Mouse (Mus musculus): ENCODE measurements at regions not wholly inside any gene's neighbourhood (a gene's known extent, or its start where the extent isn't known, plus 50 kb on each side); places are given as distances from the start of the nearest gene placed in this dataset.
"Not testable (repeated sequence)": the region's sequence is repeated elsewhere in the genome, so short reads cannot be mapped to it uniquely, and the experiment has no call there.

DNA sequence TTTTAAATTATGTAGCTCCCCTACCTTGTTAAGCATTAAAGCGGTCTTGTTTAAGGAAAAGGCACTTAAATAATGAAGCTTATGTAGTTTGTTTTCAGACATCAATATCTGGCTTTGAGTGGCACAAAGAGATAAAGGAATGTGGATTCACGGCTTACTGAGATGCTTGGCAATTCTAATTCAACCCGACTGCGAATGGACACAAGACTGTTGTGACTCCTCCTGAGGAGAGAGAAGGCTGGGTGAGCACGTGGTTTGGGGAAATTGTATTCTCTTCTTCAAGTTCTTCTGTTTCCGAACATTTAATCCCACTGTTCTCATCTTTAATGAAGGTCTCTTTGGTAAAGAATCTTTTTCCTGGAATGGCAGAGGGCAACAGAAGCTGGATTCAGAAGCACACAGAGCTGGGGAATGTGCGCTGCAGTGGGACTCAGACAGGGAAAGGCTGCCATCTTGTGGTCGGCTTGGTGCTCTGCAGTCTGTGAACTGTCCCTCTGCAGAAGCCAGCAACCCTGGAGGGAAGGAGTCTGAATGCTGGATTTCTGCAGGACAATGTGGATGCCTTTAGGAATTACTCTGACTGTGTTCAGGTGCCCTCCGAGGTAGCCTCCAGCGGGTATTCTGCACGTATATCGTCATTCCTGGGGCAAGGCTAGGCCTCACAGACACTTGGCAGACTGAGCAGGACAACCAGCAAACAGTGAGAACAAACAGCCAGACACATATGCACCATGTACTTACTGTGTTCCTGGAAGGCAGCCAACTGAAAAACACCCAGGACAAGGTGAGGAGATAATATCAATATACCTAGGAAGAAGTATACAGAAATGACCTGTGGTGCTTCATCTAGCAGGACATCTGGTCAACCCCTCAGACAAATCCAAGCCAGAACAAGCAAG, 54.0 kb upstream of the Pax1 start:
- peak; percentile 10 for DNase-seq (ENCODE audit: low read depth, low spot score)

DNA sequence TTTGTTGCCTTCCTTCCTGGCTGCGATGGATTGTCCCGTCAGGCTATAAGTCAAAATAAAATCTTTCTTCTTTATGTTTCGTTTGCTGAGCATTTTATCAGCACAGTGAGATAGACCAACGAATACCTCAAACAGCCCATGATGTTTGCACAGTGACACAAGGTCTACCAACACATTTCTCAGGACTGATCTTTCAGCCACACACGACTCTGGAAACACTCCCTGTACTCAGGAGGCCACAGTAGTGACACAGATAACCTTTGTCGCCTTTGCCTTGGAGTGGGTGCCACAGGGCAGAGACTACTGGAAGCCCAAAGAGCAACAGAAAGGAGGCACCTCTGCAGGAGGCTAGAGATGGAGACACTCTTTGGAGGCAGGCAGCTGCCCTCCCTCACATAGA, 55.0 kb upstream of the Pax1 start:
- DNase-seq (ENCODE audit: low read depth, low spot score): no peak

DNA sequence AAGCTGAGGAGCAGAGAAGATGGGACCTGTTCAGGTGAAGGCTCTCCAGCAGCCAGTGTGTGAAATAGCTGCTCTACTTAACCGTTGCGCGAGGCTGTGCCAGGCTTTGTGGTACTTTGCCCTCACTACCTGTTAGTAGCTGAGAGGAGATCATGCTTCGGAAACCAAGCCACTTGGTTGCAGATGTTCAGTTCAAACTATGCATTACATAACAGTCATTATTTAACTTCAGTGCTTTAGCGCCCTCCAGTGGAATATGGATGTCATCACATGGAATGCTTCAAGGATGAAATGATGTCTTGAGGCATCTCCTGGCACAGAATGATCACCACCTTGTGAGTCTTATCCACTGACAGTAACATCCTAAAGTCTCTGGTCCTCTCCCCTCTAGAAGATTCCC, 56.5 kb upstream of the Pax1 start:
- DNase-seq (ENCODE audit: low read depth, low spot score): no peak

DNA sequence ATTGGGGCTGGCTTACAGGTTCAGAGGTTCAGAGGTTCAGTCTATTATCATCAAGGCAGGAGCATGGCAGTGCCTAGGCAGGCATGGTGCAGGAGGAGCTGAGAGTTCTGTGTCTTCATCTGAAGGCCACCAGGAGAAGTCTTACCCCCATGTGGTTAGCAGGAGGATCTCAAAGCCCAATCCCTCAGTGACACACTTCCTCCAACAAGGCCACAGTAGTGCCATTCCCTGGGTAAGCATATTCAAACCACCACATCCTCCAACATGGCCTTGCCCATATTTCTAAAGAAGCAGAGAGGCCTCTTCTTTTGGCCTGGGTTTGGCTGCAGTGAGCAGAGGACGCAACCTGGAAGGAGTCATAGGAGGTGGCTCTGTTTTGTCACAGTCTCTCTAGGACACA, 61.2 kb upstream of the Pax1 start:
- DNase-seq (ENCODE audit: low read depth, low spot score): no peak

DNA sequence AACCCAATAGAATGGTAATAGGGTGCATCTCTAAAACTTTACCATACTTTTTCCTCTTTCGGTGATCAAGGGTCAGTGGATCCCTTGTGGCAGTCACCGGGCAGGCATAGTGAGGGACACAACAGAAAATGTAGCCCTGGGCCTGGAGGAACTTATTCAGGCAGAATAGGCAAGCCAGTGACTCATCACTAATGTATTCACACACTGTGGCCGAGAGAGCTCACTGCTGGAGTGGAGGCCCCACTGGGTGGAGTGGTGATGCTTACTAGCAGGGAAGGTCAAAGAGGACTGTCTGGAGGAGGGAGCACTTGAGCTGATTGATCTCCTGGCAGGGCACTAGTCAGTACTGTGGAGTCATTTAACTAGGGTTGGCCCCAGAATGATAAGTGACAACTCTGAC, 62.4 kb upstream of the Pax1 start:
- DNase-seq (ENCODE audit: low read depth, low spot score): no peak

DNA sequence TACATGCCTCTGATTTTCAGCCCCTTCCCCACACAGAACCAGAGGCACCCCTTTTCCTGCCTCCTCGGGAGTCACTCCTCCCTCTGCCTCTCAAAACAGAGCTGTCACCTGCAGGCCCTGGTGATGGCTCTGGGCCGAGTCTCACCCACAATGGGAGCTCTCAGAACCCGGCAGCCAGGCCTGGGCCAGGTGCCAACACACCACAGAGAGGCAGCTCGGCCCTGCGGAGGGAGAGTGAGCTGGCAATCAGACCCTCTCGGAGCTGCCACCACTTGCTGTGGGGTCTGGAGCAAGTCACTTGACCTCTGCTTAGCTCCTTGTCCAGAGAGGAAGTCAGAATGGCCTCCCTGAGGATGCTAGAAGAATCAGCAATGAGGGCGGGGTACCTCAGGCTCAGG, 63.2 kb upstream of the Pax1 start:
- no peak for DNase-seq (ENCODE audit: low read depth, low spot score)

DNA sequence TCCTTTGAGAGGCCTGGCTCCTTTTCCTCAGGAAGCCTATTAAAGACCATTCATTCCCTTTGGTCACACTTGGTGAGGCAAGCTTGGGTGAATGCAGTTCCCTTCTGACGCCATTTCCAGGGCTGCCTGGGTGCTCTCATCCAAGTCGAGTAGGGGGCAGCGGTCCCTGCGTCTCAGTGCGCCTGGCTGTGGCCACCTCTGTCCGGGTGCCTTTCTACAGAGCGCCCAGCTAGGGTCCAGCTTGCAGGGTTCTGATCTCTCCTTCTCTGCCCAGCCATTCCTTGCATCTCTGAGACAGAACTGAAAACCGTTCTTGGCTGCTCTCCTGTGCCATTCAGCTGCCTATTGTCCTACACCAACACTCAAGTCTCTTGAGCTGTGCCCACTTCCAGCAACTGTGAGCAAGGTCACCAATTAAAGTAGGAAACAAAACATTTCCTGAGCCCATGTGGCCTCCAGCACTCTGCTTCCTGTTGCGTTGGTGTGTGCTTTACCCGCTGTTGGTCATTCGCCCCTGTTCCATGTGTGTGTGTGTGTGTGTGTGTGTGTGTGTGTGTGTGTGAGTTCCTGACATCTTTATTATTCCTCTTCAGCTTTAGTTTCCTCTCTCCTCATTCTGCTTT, 63.7 kb upstream of the Pax1 start:
- DNase-seq (ENCODE audit: low read depth, low spot score): no peak

DNA sequence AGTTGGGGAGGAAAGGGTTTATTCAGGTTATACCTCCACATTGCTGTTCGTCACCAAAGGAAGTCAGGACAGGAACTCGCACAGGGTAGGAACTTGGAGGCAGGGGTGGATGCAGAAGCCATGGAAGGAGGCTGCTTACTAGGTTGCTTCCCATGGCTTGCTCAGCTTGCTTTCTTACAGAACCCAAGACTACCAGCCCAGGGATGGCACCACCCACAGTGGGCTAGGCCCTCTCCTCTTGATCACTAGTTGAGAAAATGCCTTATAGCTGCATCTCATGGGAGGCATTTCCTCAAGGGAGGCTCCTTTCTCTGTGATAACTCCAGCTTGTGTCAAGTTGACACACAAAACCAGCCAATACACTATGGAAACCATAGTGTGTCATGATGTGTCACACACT, 66.8 kb upstream of the Pax1 start:
- DNase-seq (ENCODE audit: low read depth, low spot score): not testable (repeated sequence)

DNA sequence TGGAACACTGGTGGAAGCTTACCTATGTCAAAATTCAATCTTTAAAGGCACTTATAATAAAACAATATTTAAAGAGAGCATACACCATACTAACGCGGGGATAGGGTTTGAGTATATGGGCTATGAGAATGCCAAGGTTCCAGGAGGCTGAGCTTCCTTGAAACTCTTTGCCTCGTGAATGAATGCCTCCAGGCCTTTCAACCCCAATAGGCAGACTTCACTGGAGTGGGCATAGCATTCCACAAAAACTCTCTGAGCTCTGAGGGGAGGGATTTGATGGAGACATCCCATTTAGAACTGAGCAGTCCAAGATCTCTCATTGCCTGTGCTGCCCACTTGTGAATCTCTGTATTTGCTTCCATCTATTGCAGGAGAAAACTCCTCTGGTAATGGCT, 68.4 kb upstream of the Pax1 start:
- DNase-seq (ENCODE audit: low read depth, low spot score): no peak

DNA sequence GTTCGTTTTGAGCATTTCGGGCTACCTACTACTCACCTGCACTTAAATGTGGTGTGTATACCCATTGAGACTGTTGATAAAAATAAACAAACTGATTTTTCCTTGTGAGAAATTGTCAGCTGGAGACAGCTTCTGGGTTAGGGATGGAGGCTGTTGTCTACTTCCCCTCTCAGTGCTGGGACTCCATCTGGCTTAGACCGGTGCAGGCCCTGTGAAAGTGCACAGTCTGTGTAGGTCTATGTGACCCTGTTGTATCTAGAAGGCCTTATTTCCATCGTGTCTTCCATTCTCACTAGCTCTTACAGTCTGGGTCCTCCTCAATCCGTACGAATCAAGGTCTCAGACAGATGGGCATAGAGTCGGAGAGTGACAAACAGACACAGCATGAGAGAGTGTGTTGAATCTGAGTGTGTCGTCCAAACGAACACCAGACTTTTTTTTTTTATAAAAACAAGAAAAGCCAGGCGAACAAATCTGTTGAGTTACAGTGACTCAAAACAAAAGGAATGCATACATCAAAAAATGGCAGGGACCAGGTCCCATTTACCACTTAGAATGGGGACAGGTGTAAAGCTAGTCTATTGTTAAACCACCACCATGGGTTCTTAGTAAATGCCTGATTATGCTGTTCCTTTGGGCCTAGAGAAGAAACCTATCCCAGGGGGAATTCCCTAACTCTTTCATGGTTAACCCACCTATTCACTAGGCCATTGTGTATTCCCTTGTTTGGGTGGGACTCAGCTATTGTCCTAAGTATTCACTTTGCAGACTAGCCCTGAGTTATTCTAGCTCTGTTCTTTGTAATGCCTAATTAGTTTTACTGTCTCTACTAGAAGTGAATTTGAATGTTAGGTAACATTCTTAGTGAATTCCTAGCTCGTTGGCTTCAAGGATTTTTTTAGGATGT, 69.1 kb upstream of the Pax1 start:
- DNase-seq (ENCODE audit: low read depth, low spot score): no peak

DNA sequence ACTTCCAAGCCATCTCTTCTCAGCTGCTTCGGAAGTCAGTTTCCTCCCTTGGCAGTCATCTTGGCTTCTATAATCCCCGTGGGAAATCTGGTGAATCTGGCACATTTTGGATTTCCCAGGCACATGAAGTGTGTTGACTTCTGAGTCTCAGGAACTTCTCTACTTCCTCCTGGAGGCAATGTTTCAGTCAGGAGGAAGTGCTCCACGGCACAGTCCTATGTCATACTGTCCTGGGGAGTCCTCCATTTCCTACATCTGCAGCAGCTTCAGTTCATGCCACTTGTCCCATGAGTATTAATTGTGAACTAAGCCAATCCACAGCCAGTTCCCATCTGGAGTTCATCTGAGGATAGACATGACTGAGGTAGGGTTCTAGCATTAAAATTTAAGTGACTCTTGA, 78.3 kb upstream of the Pax1 start:
- no peak for DNase-seq (ENCODE audit: low read depth, low spot score)

DNA sequence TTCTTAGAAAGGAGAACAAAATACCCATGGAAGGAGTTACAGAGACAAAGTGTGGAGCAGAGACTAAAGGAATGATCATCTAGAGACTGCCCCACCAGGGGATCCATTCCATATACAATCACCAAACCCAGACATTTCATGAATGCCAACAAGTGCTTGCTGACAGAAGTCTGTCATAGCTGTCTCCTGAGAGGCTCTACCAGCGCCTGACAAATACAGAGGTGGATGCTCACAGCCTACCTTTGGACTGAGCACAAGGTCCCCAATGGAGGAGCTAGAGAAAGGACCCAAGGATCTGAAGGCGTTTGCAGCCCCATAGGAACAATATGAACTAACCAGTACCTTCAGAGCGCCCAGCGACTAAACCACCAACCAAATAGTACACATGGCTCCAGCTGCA, 83.6 kb upstream of the Nkx2-2 start:
- DNase-seq (ENCODE audit: low read depth, low spot score): no peak

DNA sequence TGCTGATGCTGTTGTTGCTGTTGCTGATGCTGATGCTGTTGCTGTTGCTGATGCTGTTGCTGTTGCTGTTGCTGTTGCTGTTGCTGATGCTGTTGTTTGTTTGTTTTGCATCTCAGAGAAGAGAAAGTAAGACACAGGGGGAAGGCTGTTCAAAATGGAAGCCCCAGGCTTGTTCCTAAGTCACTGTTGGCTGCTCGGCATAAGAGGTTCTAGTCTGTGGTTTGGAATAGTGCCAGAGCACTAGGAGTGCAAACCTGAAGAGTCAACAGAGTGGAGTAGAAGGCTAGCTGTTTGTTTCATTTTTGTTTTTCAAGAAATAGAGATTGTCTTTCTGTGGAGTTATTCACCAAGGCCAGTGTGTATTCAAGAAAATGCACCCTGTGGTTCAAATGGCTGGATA, 75.1 kb upstream of the Nkx2-2 start:
- DNase-seq (ENCODE audit: low read depth, low spot score): no peak

DNA sequence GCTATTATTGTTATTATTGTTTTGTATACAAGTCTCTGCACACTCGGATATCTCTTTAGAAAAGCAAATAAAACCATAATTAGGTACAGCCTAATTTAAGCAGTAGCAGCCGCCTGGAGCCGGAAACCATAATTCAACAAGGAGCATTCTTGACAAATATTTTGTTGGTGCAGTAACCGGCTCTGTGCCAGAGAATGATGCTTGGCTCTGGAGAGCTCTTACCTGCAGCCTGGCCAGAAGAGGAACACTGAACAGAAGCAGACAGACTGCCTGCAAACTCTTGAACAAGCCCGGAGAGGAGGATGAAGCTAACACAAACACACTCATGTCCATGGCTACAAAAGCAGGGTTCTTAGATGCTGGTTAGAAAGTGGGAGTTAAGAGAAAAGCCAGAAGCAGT, 73.9 kb upstream of the Nkx2-2 start:
- DNase-seq (ENCODE audit: low read depth, low spot score): no peak

DNA sequence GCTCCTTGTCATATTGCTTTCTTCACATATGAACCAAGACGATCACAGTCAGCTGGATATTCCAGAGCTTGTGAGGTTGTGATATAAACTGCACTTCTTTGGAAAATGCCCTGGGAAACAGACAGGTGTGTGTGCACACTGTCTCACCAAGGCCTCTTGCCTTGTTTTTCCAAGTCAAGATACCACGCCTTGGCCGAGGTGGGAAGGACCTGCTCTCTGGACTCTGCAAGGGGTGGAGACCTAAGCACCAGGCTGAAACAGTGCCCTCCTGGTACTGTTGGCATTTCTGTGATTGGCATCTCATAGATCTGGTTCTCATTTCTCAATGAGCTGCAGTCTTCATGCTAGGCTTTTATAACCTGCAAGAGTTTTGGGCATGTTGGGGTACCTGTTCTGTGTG, 73.2 kb upstream of the Nkx2-2 start:
- no peak for DNase-seq (ENCODE audit: low read depth, low spot score)

DNA sequence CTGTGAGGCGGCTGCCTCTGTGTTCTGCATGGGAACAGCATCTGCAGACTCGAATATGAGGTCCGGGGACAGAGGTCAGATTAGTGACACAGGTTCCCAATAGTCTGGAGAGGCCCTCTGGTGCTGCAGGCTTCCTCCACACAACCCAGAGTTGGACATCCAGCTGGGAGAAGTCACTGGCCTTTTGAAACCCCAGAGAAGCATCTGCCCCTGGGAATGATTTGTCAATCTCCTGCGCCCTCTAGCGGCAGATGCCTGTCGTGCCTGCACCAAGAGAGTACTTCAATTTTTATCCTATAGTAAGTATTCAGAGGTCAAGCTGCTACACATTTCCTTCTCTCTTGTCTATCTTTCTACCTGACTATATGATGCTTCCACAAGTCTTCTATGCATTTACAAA, 62.7 kb upstream of the Nkx2-2 start:
- peak; percentile 7 for DNase-seq (ENCODE audit: low read depth, low spot score)

DNA sequence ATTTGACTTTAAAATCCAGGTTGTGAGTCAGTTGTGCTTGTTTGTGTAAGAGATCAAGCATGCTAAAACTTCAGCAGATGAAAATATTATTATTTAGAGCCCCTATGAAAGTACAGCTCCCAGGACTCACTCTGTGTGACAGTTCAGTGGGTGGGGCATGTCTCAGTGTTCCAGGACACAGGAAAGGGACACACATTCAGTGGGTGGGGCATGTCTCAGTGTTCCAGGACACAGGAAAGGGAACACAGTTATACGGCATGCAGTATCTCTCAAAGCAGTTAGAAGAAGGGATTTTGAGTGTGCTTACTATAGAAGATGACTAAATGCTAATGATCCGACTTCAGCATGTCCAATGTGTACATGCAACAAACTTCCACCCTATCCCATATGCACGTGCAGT, 60.9 kb upstream of the Nkx2-2 start:
- no peak for DNase-seq (ENCODE audit: low read depth, low spot score)

DNA sequence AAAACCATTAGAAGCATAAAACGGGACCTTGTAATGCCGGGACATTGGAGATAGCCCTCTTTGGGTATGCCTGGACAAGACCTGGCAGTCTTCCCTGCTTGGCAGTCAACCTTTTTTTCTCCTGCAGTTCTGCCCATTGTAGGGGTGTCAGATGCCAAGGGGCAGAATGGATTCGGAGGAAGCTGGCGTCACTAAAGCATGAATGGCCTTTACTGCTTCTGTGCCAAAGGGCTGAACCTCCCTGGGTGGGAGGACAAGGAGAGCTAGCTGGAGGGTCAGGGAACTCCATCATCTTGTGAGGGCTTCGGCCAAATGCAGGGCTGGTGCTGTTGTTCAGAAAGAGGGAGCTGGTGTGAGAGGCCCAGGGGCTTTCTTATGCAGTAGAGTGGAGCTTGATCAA, 60.1 kb upstream of the Nkx2-2 start:
- DNase-seq (ENCODE audit: low read depth, low spot score): no peak

DNA sequence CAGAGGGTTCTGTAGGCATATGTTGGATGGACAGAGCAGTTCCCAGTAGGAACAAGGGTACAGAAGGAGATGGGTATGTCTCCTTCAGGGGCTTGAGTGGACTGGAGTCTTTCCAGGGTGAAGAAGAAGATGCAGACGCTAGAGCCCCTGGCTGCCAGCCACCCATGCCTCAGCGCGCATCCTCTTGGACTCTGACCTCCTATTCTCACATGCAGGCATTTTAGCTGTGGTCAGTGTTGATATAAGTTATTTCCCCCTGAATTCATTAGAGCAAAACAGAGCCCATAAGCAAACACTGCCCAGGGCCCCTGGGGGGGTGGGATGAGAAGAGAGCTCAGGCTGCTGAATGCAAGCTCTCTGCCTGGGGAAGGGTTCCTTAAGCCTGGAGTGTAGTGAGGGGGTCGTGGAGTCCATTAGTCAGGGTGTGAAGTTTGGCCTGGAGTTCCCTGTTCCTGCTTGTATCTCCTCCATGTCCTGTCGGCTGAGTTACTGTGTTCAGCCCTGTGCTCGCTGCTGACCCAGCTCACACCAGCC, 54.0 kb upstream of the Nkx2-2 start:
- DNase-seq (ENCODE audit: low read depth, low spot score): no peak

DNA sequence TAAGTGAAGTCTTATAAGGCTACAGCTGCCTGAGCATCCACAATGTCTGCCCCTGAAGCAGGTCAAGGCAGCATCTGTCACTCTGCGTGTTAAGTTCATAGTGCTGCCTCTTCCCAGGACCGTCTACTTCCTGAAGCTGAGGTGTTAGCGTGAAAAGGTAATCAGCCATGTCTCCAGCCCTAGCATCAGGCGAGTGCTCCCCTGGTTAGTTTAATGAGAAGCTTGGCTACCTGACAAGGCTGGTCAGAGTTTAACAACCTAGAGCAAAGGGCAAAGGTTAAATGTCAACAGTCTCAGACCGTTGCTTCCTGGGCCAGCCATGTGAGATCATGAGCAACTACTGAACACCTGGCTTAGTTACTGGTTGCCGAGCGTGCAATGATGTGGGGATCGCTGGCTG, 53.2 kb upstream of the Nkx2-2 start:
- DNase-seq (ENCODE audit: low read depth, low spot score): no peak

DNA sequence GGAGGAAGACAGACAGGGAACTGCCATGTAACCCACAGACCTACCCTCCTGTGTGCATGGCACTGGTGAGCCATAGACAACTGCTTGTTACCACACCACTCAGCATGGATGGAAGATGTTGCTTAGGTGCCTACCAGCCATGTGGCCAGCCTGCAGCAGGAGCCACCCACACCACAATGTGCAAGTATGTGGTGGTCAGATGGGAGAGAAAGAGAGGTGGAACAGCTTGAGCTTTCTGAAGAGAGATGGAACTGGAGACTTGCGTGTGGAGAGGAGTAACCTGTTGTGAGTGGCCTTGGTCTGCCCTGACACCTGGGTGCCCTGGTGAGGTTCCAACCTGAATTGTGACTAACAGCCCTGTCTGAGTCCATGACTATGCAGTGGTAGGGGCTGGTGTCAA, 50.4 kb upstream of the Nkx2-2 start:
- no peak for DNase-seq (ENCODE audit: low read depth, low spot score)

Data from skeletal muscle tissue, adult 2 months (tissue).